Mouse (Mus musculus) forebrain, embryonic 13.5 days (tissue): Measurements from ENCODE around the gene En1. TPM values are rescaled to one million over a fixed set of nuclear protein-coding genes. Genes with fewer than 3 reads are reported as not detected.
A peak's percentile ranks its signal among the peaks of the same experiment; 100 is the strongest.

Experiments used
- ATAC-seq: fragments of 200-750 bp; cut with Nextera tagmentation; 2 replicates; pipeline ENCODE4 v1.8.0; 2017
- H3K27ac ChIP-seq: fragments of 300-500 bp; sonication (generic); 2 replicates; pipeline ENCODE4 v1.5.1; 2015; ENCODE audit warnings: inconsistent platforms, mild to moderate bottlenecking, moderate library complexity
- H3K27me3 ChIP-seq: fragments of 300-500 bp; sonication (generic); 2 replicates; pipeline ENCODE4 v1.6.1; 2015; ENCODE audit warnings: mild to moderate bottlenecking, inconsistent platforms
- H3K36me3 ChIP-seq: fragments of 300-500 bp; sonication (generic); 2 replicates; pipeline ENCODE4 v1.6.1; 2015; ENCODE audit warnings: mild to moderate bottlenecking, inconsistent platforms; ENCODE audit not compliant: poor library complexity, severe bottlenecking
- H3K4me1 ChIP-seq: fragments of 300-500 bp; sonication (generic); 2 replicates; pipeline ENCODE4 v1.6.1; 2015; ENCODE audit warnings: inconsistent platforms
- H3K4me2 ChIP-seq: fragments of 300-500 bp; sonication (generic); 2 replicates; pipeline ENCODE4 v1.6.1; 2015; ENCODE audit warnings: inconsistent platforms, mild to moderate bottlenecking, moderate library complexity
- H3K4me3 ChIP-seq: fragments of 300-500 bp; sonication (generic); 2 replicates; pipeline ENCODE4 v1.5.1; 2015; ENCODE audit warnings: mild to moderate bottlenecking, inconsistent platforms
- H3K9ac ChIP-seq: fragments of 300-500 bp; sonication (generic); 2 replicates; pipeline ENCODE4 v1.6.1; 2015; ENCODE audit warnings: mild to moderate bottlenecking, inconsistent platforms
- H3K9me3 ChIP-seq: fragments of 300-500 bp; sonication (generic); replicated peaks from 2 replicates; pipeline ENCODE4 v1.6.1; 2016; ENCODE audit warnings: inconsistent platforms
- WGBS: fragments of 180-500 bp; shearing (Covaris S2); methylation state at CpG from one replicate; pipeline ENCODE4 v1.1.7; 2015; 5-methylcytosine and 5-hydroxymethylcytosine counted together
- polyA plus RNA-seq: library from polyadenylated mRNA; unstranded; fragments of >200 nt; fragmentation: Nextera tagmentation; extraction: Ambion mirVana; gene quantifications from 2 replicates; pipeline ENCODE4 v1.2.1, GENCODE M21; 2015

Gene En1
- polyA plus RNA-seq, 1 experiment from 2014 or later, result not detected

DNA sequence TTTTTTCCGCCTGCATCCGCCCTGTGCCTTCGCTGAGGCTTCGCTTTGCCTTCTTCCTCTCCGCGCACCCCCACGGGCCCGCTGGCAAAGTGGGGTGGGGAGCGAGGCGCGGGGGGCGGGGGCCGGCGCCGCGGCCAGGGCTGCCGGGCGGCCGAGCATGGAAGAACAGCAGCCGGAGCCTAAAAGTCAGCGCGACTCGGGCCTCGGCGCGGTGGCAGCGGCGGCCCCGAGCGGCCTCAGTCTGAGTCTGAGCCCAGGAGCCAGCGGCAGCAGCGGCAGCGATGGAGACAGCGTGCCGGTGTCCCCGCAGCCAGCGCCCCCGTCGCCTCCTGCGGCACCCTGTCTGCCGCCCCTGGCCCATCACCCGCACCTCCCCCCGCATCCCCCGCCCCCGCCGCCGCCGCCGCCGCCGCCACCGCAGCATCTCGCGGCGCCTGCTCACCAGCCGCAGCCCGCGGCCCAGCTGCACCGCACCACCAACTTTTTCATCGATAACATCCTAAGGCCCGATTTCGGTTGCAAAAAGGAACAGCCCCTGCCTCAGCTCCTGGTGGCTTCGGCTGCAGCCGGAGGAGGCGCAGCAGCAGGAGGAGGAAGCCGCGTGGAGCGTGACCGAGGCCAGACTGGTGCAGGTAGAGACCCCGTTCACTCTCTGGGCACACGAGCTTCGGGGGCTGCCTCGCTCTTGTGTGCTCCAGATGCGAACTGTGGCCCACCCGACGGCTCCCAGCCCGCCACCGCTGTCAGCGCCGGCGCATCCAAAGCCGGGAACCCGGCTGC, 848 bp downstream of the En1 start:
- H3K27ac ChIP-seq, result no peak overlapping the region
- no peaks in the 10 kb centered on the region for H3K36me3 ChIP-seq
- peaks cover 24% of the 10 kb centered on the region for H3K4me1 ChIP-seq
- no peaks in the 10 kb centered on the region for H3K9me3 ChIP-seq
- peak overlapping the region; percentile 39 for H3K4me3 ChIP-seq
- H3K9ac ChIP-seq, result peak overlapping the region; percentile 61
- ATAC-seq, result peak; percentile 34; the same call in 1 of the 2 replicates
- H3K27me3 ChIP-seq, result peaks cover 92% of the 10 kb centered on the region
- peak overlapping the region; percentile 72 for H3K4me2 ChIP-seq
- WGBS, result under 1% methylated on average over 54 of the region's 83 CpGs

DNA sequence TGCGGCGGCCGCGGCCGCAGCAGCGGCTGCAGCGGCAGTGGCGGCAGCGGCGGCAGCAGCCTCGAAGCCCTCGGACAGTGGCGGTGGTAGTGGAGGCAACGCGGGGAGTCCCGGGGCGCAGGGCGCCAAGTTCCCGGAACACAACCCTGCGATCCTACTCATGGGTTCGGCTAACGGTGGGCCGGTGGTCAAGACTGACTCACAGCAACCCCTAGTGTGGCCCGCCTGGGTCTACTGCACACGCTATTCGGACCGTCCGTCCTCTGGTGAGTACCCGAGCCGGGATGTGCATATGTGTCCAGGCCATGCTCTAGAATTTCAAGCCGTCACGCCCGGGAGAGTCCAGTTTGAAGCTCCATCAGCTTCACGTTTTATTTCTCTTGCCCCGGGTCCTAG, 1.4 kb downstream of the En1 start:
- H3K27ac ChIP-seq, result no peak overlapping the region
- under 1% methylated on average over 35 of the region's 35 CpGs for WGBS
- H3K36me3 ChIP-seq, result no peaks in the 10 kb centered on the region
- H3K4me1 ChIP-seq, result peaks cover 24% of the 10 kb centered on the region
- no peaks in the 10 kb centered on the region for H3K9me3 ChIP-seq
- peak overlapping the region; percentile 61; the same call in 1 of the 2 replicates for H3K9ac ChIP-seq
- ATAC-seq, result no peak
- H3K27me3 ChIP-seq, result peaks cover 92% of the 10 kb centered on the region
- H3K4me3 ChIP-seq, result peak overlapping the region; percentile 39
- peak overlapping the region; percentile 72 for H3K4me2 ChIP-seq

DNA sequence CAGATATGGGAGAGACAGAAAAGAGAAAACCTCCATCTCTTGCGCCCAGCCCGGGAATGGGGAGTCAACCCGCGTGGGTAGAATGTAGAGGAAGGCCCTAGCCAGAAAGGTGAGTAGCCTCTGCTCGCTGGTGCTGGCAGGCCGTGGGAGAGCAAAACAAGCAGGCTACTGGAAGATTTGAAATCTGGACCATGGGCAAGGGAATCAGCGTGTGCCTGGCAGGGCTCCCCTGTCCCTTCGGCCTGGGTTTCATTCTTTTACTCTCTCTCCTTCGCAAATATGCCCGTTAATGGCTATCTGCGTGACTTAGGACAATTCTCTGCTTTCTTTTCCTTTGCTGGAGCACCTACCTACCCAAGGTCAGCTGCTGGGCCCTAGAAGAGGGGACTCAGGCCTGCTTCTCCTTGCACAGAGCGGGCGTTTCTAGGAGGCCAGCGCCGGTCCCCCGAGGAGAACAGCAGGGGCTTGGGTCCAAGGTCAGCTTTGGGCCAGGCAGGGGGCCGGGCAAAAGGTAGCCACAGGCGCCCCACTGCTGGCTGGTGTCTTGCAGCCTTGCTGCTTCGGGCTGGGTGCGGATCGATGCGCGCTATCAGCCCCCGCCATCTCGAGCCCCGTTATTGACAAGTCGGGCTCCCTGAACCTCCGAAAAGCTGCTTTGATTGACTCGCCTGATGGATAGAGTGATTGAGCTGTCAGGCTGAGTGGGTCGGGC, 2.4 kb downstream of the En1 start:
- 2% methylated on average over 30 of the region's 30 CpGs for WGBS
- Histone ChIP-seq H3K27ac (no peak overlapping the region), H3K4me2 (no peak overlapping the region), H3K36me3 (no peaks in the 10 kb centered on the region), H3K9me3 (no peaks in the 10 kb centered on the region), H3K4me3 (no peak overlapping the region), H3K4me1 (peaks cover 24% of the 10 kb centered on the region), H3K27me3 (peaks cover 92% of the 10 kb centered on the region), H3K9ac (no peak overlapping the region)
- no peak for ATAC-seq

DNA sequence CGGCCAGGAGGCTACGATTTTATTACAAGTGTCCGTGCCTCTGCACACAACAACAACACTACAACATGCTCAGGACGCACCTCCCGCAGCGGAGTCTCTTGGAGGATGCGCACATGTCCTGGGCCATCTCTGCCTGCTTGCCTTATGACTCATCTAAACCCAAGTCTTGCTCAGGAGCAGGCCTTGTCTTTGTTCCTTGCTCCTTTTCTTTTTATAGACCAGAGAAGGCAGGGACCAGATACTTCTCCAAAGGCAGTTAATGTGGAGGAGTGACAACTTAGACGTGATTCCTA, 2.9 kb downstream of the En1 start:
- no peak overlapping the region for H3K4me3 ChIP-seq
- H3K27me3 ChIP-seq, result peaks cover 92% of the 10 kb centered on the region
- no peak for ATAC-seq
- WGBS, result 2% methylated on average over 8 of the region's 8 CpGs
- no peak overlapping the region for H3K9ac ChIP-seq
- no peaks in the 10 kb centered on the region for H3K36me3 ChIP-seq
- H3K4me2 ChIP-seq, result no peak overlapping the region
- no peaks in the 10 kb centered on the region for H3K9me3 ChIP-seq
- peaks cover 24% of the 10 kb centered on the region for H3K4me1 ChIP-seq
- no peak overlapping the region for H3K27ac ChIP-seq

DNA sequence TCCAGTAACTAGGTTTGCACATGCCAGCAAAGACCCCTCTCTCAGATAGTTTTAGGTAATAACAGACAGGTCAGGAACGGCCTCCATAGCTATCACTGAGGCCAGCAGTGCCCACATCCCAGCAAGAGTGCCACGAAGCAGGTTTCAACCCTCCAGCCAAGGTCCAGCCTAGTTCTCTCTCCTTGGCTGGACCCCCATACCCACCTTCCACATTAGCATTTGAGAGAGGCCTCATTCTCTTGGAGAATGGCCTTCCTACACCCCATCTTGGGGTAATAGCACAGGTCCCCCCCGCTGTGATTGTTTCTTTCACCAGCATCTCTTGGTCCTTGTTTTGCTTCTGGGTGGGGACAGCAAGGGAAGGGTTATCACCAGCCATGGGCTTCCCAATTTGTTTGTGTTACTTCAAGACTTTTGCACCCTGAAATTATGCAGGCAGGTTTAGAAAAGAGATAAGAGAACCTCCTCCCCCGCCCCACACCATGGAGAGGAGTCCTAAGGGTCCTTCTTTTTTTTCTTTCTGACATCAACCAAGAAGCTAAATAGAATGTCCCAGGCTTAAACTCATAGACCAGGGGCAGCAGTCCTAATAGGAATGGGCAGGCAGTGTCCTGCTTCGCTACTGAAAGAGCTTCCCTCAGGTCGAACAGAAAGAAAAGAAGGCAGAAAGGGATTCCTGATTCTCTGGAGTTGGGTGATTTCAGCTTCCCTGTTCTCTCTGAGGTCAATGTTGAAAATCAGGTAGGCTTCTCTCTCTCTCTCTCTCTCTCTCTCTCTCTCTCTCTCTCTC, 3.5 kb downstream of the En1 start:
- H3K36me3 ChIP-seq, result no peaks in the 10 kb centered on the region
- no peaks in the 10 kb centered on the region for H3K9me3 ChIP-seq
- no peak overlapping the region for H3K4me3 ChIP-seq
- H3K27me3 ChIP-seq, result peaks cover 92% of the 10 kb centered on the region
- 2% methylated on average over 6 of the region's 6 CpGs for WGBS
- H3K4me1 ChIP-seq, result peaks cover 24% of the 10 kb centered on the region
- no peak overlapping the region for H3K4me2 ChIP-seq
- H3K9ac ChIP-seq, result no peak overlapping the region
- H3K27ac ChIP-seq, result no peak overlapping the region
- no peak for ATAC-seq

DNA sequence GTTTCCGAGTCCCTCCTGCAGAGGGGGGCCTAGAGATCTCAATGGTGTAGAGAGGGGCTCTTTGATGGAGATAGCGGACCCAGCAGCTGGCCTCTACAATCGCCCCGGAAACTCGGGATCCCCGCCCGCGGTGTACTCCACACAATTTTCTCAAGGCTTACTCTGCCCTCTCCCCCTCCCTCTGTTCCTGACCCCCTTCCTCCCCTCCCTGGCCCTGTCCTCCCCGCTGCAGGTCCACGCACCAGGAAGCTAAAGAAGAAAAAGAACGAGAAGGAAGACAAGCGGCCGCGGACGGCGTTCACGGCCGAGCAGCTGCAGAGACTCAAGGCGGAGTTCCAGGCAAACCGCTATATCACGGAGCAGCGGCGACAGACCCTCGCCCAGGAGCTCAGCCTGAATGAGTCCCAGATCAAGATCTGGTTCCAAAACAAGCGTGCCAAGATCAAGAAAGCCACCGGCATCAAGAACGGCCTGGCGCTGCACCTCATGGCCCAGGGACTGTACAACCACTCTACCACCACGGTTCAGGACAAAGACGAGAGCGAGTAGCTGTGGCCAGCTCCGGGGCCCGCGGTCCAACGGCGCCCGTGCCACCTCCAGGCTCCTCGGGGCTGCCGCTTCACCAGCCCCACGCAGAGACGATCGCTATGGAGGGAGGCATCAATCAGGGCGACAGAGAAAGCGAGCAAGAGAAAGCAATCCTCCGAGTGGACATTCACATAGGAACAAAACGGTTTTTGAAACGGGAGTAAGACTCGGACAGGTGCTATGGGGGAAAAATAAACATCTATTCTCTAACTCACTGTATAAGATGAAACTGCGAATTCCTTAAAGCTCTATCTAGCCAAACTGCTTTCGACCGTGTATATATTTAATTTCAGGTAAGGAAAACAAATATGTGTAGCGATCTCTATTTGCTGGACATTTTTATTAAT, 4.7 kb downstream of the En1 start:
- no peaks in the 10 kb centered on the region for H3K9me3 ChIP-seq
- H3K4me1 ChIP-seq, result peaks cover 23% of the 10 kb centered on the region
- under 1% methylated on average over 50 of the region's 52 CpGs for WGBS
- H3K27ac ChIP-seq, result no peak overlapping the region
- no peaks in the 10 kb centered on the region for H3K36me3 ChIP-seq
- no peak overlapping the region; the same call in 1 of the 2 replicates for H3K4me3 ChIP-seq
- H3K4me2 ChIP-seq, result peak overlapping the region; percentile 25; the same call in 1 of the 2 replicates
- H3K27me3 ChIP-seq, result peaks cover 92% of the 10 kb centered on the region
- H3K9ac ChIP-seq, result no peak overlapping the region
- peak; percentile 31 for ATAC-seq

DNA sequence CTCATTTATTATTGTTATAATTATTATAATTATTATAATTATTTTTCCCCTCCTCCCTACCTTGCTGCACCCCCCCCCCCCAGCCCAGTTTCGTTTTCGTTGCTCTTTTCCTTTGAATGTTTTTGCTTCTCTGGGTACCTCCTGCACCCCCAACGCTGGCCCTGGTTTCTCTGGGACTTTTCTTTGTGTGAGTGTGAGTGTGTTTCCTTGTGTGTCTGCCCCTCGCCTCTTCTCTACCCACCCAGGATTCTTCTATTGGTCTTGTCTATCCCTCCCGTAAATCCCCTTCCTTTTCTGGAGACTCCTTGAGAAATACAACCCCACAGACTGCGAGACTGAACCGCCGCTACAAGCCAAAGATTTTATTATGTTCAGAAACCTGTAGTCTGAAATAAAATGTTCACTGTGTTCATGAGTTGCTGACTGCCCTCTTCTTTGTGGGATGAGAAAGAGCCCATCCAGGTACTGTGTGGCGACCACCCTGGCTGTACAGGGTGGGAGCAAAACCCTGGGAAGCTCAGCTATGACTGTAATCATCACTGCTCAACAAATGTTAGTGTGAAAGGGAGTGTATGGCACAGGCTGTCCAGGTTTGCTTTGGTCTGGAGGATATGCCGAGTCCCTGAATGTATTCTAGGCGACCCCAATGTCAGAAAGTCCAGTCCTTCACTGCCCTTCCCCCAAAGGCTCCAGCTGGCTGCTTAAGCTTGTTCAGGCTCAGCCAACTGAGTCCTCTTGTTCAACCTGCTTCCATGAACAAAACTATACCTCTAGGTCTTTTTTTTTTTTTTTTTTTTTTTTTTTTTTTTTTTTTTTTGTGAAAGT, 5.6 kb downstream of the En1 start:
- 2% methylated on average over 11 of the region's 11 CpGs for WGBS
- peaks cover 16% of the 10 kb centered on the region for H3K4me1 ChIP-seq
- no peak for ATAC-seq
- no peak overlapping the region for H3K9ac ChIP-seq
- no peaks in the 10 kb centered on the region for H3K36me3 ChIP-seq
- peaks cover 94% of the 10 kb centered on the region for H3K27me3 ChIP-seq
- H3K27ac ChIP-seq, result no peak overlapping the region
- H3K9me3 ChIP-seq, result no peaks in the 10 kb centered on the region
- H3K4me2 ChIP-seq, result no peak overlapping the region
- H3K4me3 ChIP-seq, result no peak overlapping the region

DNA sequence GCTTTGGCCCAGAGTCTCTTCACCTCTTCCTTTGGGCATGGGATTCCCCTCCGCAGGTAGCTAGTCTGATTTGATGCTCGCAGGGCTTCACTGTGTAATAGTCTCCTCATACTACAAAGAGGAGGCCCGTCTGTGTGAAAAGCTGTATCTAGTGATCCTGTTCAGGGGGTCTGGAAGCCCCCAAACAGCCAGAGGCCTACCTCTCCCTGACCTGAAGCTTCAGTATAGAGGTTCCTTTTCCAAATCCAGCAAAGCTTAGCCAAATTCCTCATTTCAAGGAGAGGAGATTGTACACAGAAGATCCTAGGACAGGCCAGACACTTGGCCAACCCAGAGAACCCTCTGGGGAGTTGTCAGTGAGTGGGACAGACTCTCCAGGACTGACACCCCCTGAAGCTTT, 6.2 kb downstream of the En1 start:
- no peak overlapping the region for H3K9ac ChIP-seq
- H3K27me3 ChIP-seq, result peaks cover 94% of the 10 kb centered on the region
- H3K4me2 ChIP-seq, result no peak overlapping the region
- H3K4me1 ChIP-seq, result peaks cover 9% of the 10 kb centered on the region
- no peak overlapping the region for H3K4me3 ChIP-seq
- no peak for ATAC-seq
- WGBS, result 3% methylated on average over 3 of the region's 3 CpGs
- H3K27ac ChIP-seq, result no peak overlapping the region
- H3K36me3 ChIP-seq, result no peaks in the 10 kb centered on the region
- H3K9me3 ChIP-seq, result no peaks in the 10 kb centered on the region

DNA sequence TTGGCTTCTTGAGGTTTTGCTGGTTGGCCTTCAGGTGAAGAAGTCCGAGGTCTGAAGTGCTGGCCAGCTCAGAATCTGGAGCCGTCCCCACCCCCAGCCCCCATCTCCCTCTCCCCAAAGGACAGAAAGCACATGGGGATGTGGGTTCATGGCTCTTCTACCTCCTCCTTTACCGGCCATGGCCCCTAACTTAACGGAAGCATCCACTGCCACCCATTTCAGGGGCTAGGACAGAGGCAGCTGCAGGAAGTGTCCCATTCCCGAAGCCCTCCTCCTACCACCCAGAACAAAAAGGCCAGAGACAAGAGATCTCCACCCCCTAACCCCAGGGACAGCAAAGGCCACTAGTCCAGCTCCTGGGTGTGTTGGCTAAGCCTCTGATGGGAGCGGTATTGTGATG, 7.4 kb downstream of the En1 start:
- Histone ChIP-seq H3K9me3 (no peaks in the 10 kb centered on the region), H3K4me1 (peaks cover 6% of the 10 kb centered on the region; the same call in 1 of the 2 replicates), H3K36me3 (no peaks in the 10 kb centered on the region), H3K4me2 (no peak overlapping the region), H3K27ac (no peak overlapping the region), H3K9ac (no peak overlapping the region), H3K4me3 (no peak overlapping the region), H3K27me3 (peaks cover 96% of the 10 kb centered on the region)
- WGBS, result 0% methylated on average over 6 of the region's 6 CpGs
- no peak for ATAC-seq

DNA sequence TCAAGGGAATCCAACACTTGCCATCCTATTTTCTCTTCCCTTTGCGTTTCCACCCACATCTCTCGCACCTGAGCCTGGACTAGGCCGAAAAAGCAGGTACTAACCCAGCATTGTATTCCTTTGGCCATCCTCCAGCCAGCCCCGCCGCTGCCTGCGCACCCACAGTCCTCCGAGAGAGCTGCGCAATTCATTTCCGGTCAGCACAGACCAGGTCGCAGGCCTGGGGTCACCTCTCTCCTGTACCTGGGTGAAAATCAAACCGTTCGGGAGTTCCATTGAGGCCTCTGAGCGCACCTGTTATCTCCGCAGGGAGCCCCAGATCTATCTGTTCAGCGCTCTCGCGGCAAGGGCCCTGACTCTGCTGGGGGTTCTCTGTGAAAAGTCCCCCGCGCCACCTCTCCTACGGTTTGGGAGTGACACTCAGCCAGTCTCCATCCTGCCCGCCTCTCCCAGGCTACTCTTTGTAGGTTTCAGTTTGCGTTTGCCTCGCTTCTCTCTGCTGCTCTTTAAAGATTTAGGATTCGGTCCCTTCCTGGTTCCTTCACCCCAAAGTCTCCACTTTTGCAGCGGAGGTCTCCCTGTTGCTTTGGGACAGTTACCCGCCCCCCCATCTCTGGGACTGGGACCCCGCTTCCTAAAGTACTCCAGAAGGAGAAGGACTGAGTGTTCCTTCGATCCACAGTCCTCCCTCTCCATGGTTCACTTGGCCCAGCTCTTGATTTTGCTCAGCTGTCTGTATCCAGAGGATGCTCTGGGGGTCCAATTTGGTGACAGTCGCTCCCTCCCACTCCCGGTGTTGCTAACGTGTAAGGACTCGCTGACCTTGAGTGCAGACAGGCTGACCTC, 11.5 kb downstream of the En1 start:
- H3K4me2 ChIP-seq, result no peak overlapping the region
- H3K36me3 ChIP-seq, result no peaks in the 10 kb centered on the region
- H3K27me3 ChIP-seq, result peaks cover 100% of the 10 kb centered on the region
- 1% methylated on average over 32 of the region's 32 CpGs for WGBS
- no peaks in the 10 kb centered on the region for H3K4me1 ChIP-seq
- H3K4me3 ChIP-seq, result no peak overlapping the region
- H3K9me3 ChIP-seq, result no peaks in the 10 kb centered on the region
- H3K9ac ChIP-seq, result no peak overlapping the region
- ATAC-seq, result no peak
- no peak overlapping the region for H3K27ac ChIP-seq
